Mouse (Mus musculus) mouse embryonic stem cell (cell line): Measurements from ENCODE around the gene Ang5.
"Not testable (repeated sequence)": the region's sequence is repeated elsewhere in the genome, so short reads cannot be mapped to it uniquely, and the experiment has no call there.

Source experiments
- in situ Hi-C, 2 experiments: fragments of 300-500 bp; cut with MboI; formaldehyde crosslinking; loops; 1 replicate in 1 of 2; 3 replicates in 1 of 2; pipeline ENCODE4 v1.14.3; 2019 to 2020; ENCODE audit warnings: low sequenced_read_pairs in 2 of 2, low pct_unique_long_range_greater_than_20kb in 1 of 2, mixed read lengths in 1 of 2; ENCODE audit not compliant: unreplicated experiment in 1 of 2

The Ang5 gene

DNA sequence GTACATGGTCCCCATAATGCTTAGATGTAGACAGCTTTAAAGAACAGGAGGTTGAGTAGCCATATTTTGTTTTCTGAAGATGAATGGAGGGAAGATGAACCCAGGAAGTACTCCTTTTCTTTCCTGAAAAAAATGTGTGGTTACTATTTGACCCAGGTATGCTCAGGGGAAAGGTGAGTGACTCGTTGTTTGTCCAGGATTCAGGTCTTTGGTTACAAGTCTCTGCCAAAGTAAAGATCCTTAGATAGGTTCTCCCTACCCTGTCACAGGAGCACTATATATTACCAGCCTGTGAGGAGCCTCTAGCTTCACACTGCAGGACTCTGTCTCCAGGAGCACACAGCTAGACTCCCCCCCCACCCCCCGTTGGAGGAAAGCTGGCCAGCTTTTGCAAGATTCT is at the start of gene Ang5:
Gene Ang5 (plus strand): TSS at position 301 of the 400 bp plus-strand sequence.
- in situ Hi-C loops = not testable (repeated sequence)

GRCm38 (mm10) chr14:43918214-43918613 is 38.7 kb upstream of the Ang5 start:
- in situ Hi-C loops = not testable (repeated sequence)

- in situ Hi-C loops = not testable (repeated sequence)
Observed at GRCm38 (mm10) chr14:43923459-43923858, 33.4 kb upstream of the Ang5 start, which contains the start of gene Ear10. Ear10 (minus strand) TSS chr14:43923559.

DNA sequence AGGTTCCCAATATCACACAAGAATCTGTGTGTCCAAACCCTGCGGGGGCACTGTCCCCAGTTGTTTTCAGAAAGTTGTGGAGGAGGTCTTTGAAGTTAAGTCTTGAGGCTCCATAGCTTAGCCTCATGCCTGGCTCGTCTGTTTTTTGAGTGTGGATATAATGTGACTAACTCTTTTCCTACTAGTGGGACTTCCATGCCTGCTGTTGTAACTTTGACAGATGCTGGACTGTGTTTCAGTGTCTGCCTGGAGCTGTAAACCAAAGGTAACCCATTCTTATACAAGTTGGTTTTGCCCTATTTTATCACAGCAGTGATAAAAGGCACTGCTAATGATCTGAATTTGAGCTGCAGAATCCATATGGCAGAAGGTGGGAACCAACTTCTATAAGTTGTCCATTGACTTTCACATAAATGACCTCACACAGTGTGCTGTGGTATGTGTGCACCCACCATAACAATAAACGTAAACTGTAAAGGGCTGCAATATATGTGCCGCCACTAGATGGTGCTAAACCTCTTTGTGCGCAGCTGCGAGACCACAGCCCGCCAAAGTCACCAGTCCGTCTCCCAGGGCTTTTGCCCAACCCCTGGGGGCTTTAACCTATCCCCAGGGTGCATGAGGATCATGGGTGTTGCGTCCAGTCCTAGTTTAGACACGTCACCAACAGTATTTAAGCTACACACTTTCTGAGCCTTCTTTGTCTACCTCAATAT is 32.0 kb upstream of the Ang5 start, which contains the start of gene Gm8113:
Gene Gm8113 (plus strand): TSS at position 703 of the 716 bp plus-strand sequence.
- in situ Hi-C loops = not testable (repeated sequence)

GRCm38 (mm10) chr14:43925404-43925950 is 31.4 kb upstream of the Ang5 start:
- in situ Hi-C loops = not testable (repeated sequence)

GRCm38 (mm10) chr14:43932991-43933390 is 23.9 kb upstream of the Ang5 start:
- in situ Hi-C loops = not testable (repeated sequence)

DNA sequence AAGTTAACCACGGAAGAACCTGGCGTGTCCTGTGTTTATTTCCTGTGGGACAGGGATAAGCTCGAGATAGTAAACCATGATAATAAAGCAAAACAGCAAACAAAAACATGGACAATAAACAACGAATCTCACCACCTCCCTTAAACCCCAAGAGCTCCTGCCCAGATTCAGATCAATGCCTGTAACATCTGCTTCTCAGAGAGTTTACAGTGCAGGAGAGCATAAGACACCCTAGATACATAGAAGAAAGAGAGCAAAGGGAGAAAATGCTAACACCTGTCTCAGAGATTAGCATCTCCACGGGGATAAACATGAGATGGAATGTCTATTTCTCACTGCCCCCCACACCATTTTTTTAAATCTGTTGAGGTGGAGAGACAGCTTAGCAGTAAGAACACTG is 23.5 kb upstream of the Ang5 start:
- in situ Hi-C loops = not testable (repeated sequence)

DNA sequence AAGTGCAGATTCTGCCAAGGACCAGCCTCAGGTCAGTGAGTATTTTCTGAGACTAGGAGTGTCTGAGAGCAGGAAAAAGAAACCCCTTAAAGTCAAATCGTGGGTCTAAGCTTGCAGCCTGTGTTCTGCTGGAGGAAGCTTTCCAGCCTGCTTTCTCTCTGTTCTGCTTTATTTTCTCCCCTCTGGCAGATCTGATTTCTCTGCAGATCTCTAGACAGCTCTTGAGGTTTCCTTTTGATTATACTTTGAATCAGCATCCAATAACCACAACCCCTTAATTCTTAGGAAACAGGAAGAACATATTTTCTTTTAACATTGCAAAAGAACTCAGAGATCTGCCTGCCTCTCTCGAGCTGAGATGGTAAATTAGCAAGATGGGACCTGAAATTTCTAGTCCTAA is 3.5 kb upstream of the Ang5 start:
- in situ Hi-C loops = not testable (repeated sequence)

- in situ Hi-C loops = not testable (repeated sequence)
Observed at GRCm38 (mm10) chr14:43955074-43955473, 1.8 kb upstream of the Ang5 start.

GRCm38 (mm10) chr14:43983454-43983853 is 26.6 kb downstream of the Ang5 start:
- in situ Hi-C loops = no loop called here

DNA sequence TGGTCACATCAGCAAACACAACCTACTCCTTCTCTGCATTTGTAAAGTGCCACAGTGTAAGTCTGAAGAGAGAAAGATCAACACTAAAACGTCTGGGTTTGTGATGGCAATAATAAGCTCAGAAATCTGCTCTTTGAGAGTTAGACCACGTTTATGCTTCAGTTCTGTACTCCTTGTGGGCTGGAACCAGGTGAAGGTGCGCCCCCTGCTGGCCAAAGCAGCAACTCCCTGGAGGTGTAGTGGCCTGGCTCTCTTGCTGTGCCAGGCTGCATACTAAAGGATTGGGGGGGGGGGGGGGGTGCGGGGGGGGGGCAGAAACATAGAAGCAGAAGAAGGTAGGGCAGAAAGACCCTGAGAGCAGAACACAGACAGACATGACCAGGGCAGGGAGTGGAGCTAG is 27.0 kb downstream of the Ang5 start:
- in situ Hi-C loops = no loop called here

DNA sequence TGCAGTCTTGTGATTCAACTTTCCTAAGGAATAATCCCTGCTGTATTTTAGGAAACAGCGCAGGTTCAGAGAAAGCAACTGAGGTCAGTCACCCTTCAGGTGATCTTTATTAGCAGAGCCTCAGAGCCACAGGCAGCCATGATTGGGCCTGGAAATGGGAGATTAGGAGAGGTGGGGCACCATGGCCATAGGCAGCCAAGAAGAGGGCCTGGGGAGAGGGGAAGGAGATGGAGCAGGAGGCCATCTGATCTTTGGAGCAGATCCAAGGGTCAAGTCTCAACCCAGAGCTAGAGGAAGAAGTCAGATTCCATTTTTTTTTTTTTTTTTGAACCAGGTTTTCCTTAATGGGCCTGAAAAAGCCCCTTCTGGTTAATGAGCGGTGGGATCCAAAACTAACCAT is 29.3 kb downstream of the Ang5 start:
- in situ Hi-C loops = no loop called here

- in situ Hi-C loops = not testable (repeated sequence)
Observed at GRCm38 (mm10) chr14:43987404-43987803, 30.5 kb downstream of the Ang5 start.

DNA sequence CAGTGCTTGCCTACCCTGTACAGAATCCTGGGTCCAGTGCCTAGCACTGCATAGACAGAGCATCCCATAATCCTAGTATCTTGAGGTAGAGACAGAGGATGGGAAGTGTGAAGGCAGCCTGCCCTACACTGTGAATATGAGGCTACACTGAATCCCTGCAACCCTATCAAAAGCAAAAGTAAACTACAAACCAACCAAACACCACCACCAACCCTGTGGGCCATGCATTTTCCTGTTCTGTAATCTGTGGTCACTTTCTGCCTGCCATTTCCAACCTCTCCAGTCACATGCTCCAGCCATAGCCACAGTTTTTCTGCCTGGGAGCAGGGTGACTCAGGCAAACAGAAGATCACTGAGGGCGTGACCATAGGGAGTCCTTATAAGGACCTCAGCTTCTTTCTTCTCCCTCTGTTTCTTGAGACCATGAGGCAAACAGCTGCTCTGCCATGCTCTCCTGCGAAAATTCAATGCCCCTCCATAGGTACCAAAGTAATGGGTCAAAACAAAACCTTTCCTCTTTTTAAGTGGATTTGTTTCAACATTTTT is 41.7 kb downstream of the Ang5 start:
- in situ Hi-C loops = not testable (repeated sequence)

- in situ Hi-C loops = no loop called here
Observed at GRCm38 (mm10) chr14:44001600-44001999, 44.7 kb downstream of the Ang5 start.

GRCm38 (mm10) chr14:44002169-44002568 is 45.3 kb downstream of the Ang5 start, which contains the start of gene Ang6:
Ang6 (minus strand) TSS chr14:44002269.
- in situ Hi-C loops = no loop called here

DNA sequence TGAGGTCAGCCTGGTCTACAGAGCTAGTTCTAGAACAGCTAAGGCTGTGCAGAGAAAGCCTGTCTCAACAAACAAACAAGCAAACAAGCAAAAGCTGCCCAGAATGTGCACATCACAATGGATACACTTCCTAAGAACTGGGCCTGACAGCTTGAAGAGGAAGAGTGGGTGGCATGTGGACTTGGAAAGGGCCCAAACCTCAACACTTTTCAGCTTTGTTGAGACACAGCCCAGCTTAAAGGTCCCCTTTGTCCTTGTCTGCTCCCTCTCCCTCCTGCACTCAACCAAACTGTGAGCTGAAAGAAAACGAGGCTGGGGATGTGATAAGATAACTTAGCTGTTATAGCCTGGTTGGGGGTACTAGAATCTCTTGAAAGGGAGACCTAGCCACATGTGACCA is 51.2 kb downstream of the Ang5 start:
- in situ Hi-C loops = not testable (repeated sequence)

DNA sequence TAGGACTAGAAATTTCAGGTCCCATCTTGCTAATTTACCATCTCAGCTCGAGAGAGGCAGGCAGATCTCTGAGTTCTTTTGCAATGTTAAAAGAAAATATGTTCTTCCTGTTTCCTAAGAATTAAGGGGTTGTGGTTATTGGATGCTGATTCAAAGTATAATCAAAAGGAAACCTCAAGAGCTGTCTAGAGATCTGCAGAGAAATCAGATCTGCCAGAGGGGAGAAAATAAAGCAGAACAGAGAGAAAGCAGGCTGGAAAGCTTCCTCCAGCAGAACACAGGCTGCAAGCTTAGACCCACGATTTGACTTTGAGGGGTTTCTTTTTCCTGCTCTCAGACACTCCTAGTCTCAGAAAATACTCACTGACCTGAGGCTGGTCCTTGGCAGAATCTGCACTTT is 52.8 kb downstream of the Ang5 start:
- in situ Hi-C loops = not testable (repeated sequence)
